Mouse (Mus musculus) kidney, adult 2 months (tissue): Measurements from ENCODE around the gene Il12a. TPM values are rescaled to one million over a fixed set of nuclear protein-coding genes. Genes with fewer than 3 reads are reported as not detected.
"Not testable (repeated sequence)": the region's sequence is repeated elsewhere in the genome, so short reads cannot be mapped to it uniquely, and the experiment has no call there.

Experiments used
- DNase-seq: peaks from one replicate; pipeline ENCODE4 v3.0.0; 2021
- H3K27ac ChIP-seq: fragments of 200-500 bp; 2 replicates; pipeline ENCODE4 v1.5.1; 2012; ENCODE audit warnings: low read depth, low read length, control low read depth, inconsistent platforms; ENCODE audit not compliant: insufficient read depth
- H3K27me3 ChIP-seq: fragments of 200-500 bp; replicated peaks from 2 replicates; pipeline ENCODE4 v1.6.1; 2012; ENCODE audit warnings: mild to moderate bottlenecking, moderate library complexity, low read length, inconsistent platforms; ENCODE audit not compliant: control insufficient read depth, insufficient read depth
- H3K36me3 ChIP-seq: fragments of 200-500 bp; 2 replicates; pipeline ENCODE4 v1.6.1; 2012; ENCODE audit warnings: mild to moderate bottlenecking, moderate library complexity, low read length, inconsistent platforms; ENCODE audit not compliant: control insufficient read depth, insufficient read depth
- H3K4me1 ChIP-seq: fragments of 200-500 bp; 2 replicates; pipeline ENCODE4 v1.6.1; 2011; ENCODE audit warnings: low read length; ENCODE audit not compliant: control insufficient read depth, insufficient read depth
- H3K4me3 ChIP-seq: fragments of 200-500 bp; 2 replicates; pipeline ENCODE4 v1.5.1; 2011; ENCODE audit warnings: mild to moderate bottlenecking, low read depth, low read length, control low read depth; ENCODE audit not compliant: insufficient read depth
- CTCF ChIP-seq: fragments of 200-500 bp; conservative IDR thresholded peaks from 2 replicates; pipeline ENCODE4 v1.5.1; 2011; ENCODE audit warnings: low read depth, mild to moderate bottlenecking, control low read depth, low read length, moderate library complexity, mixed read lengths; ENCODE audit not compliant: insufficient read depth, insufficient read length
- POLR2A ChIP-seq: fragments of 200-500 bp; IDR thresholded peaks from one replicate; pipeline ENCODE4 v1.6.1; 2011; ENCODE audit warnings: low read depth, low read length, control low read depth
- WGBS: fragments of 180-500 bp; shearing (Covaris S2); methylation state at CpG from one replicate; pipeline ENCODE4 v1.1.7; 2018; 5-methylcytosine and 5-hydroxymethylcytosine counted together
- polyA plus RNA-seq: library from polyadenylated mRNA; depleted of rRNA; stranded (reverse); fragments of >200 nt; gene quantifications from 2 replicates; pipeline ENCODE4 v1.2.3, GENCODE M21; 2012; rRNA removed

The Il12a gene
- polyA plus RNA-seq, 1 experiment = 0.39 TPM

DNA sequence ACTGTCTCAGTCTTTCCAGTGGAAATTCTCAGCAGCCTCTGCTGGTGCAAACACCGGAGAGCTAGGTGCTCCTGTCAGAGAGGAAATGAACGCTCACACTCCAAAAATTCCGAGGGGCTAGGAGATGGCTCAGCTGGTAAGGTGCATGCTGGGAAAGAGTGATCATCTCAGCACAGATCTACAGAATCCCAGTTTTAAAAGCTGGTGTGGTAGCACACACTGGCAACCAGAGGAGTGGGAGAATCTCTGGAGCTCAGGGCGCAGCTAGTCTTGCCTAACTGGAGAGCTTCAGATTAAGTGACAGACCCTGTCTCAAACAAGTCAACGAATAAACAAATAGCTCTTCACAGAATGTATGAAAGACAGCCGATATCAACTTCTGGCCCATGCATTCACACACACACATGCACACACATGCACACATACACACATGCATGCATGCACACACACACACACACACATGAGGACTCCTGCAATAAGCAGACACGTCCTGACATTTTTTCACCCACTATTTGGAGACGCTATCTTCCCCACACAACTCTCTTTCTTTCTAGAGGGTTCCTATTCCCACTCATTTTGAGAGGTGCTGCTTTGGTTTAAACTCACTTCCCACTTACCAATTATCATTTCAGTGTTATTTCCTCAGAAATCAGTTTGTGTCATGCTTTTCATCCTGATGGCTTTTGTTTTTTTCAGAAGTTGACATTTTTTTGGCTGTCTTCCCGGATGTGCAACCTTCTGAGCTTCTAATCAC lies 52.5 kb downstream of the Il12a start:
- DNase-seq = no peak

GRCm38 (mm10) chr3:68743472-68743732 lies 53.0 kb downstream of the Il12a start:
- no peak for DNase-seq
- no peaks in the 10 kb centered on the region for H3K4me1 ChIP-seq
- H3K27ac ChIP-seq = no peak overlapping the region
- 64% methylated on average over 3 of the region's 3 CpGs for WGBS
- H3K4me3 ChIP-seq = no peak overlapping the region
- no peaks in the 10 kb centered on the region for H3K27me3 ChIP-seq
- H3K36me3 ChIP-seq = no peaks in the 10 kb centered on the region
- TF ChIP-seq CTCF (no peak), POLR2A (no peak)

More for the DNA sequence above, 52.5 kb downstream of the Il12a start:
- Histone ChIP-seq H3K4me3 (no peak overlapping the region), H3K4me1 (no peaks in the 10 kb centered on the region), H3K36me3 (no peaks in the 10 kb centered on the region), H3K27me3 (no peaks in the 10 kb centered on the region), H3K27ac (no peak overlapping the region)
- 80% methylated on average over 9 of the region's 9 CpGs for WGBS
- TF ChIP-seq POLR2A = no peak
- TF ChIP-seq CTCF = no peak

DNA sequence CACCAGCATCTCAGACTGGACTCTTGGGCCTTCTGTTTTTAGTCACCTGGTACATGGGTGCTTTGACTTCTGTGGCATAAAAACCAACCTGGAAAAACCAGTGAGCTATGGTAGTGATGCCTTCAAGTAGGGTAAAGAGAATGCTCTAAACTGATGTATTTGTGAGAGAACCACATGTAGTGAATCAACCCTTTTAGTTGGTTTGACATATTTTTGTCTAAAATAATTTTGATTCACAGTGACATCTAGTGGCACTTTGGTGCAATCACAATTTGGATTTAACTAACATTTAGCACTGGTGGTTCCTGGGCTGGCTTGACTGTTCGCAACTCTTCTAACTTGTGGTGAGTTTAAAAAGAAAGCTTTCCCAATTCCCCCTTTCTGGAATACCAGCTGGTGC lies 53.7 kb downstream of the Il12a start:
- no peak overlapping the region for H3K4me3 ChIP-seq
- no peaks in the 10 kb centered on the region for H3K36me3 ChIP-seq
- TF ChIP-seq CTCF (no peak), POLR2A (no peak)
- no peaks in the 10 kb centered on the region for H3K4me1 ChIP-seq
- no peaks in the 10 kb centered on the region for H3K27me3 ChIP-seq
- DNase-seq = peak; percentile 17
- 68% methylated on average over 1 of the region's 1 CpGs for WGBS
- no peak overlapping the region for H3K27ac ChIP-seq

DNA sequence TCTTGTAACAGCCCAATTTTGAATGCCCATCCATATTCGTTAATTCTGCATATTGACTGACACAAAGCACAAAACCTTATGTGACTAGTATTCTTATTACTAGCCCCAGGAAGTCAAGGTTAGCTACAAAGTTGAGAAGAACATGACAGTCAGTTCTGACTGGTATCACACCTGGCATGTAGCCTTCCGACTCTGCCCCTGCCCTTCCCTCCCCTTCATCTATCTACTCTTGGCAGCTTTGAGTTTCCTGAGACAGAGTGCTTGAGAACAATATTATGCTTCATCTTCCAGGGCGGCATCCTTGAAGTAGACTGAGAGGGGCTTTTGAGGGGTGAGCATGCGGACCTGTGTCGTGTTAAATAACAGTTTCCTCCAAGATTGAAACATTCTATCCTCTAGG lies 54.6 kb downstream of the Il12a start:
- H3K4me3 ChIP-seq = no peak overlapping the region
- WGBS = 84% methylated on average over 5 of the region's 5 CpGs
- no peak overlapping the region for H3K27ac ChIP-seq
- no peaks in the 10 kb centered on the region for H3K36me3 ChIP-seq
- H3K27me3 ChIP-seq = no peaks in the 10 kb centered on the region
- H3K4me1 ChIP-seq = no peaks in the 10 kb centered on the region
- TF ChIP-seq CTCF (no peak), POLR2A (no peak)
- DNase-seq = peak; percentile 56

GRCm38 (mm10) chr3:68746282-68746681 lies 55.8 kb downstream of the Il12a start:
- 84% methylated on average over 4 of the region's 4 CpGs for WGBS
- not testable (repeated sequence) for DNase-seq, H3K27me3 ChIP-seq, H3K27ac ChIP-seq, H3K4me1 ChIP-seq, H3K36me3 ChIP-seq, H3K4me3 ChIP-seq

Other genes starting within 250 kb of the Il12a start
- gene 1110032F04Rik, start 178.9 kb downstream of the Il12a start, polyA plus RNA-seq = 1.9 and 3.5 TPM in 2 replicates